Mouse (Mus musculus): ENCODE data around the gene Pacs2. TPM values are rescaled to one million over a fixed set of nuclear protein-coding genes. Genes with fewer than 3 reads are reported as not detected.

The Pacs2 gene
- polyA plus RNA-seq, 1 experiment = 19.3 TPM

- DNase-seq (ENCODE audit: low read depth, low spot score) = no peak
- WGBS = 13% methylated on average over 4 of the region's 4 CpGs
Observed at GRCm38 (mm10) chr12:113004993-113005392, 9.3 kb upstream of the Pacs2 start.

GRCm38 (mm10) chr12:113011702-113012360 is 2.5 kb upstream of the Pacs2 start:
- DNase-seq (ENCODE audit: low read depth, low spot score) = no peak
- 67% methylated on average over 6 of the region's 6 CpGs for WGBS

- DNase-seq (ENCODE audit: low read depth, low spot score) = no peak
- 81% methylated on average over 5 of the region's 5 CpGs for WGBS
Observed at GRCm38 (mm10) chr12:113012443-113012842, 1.9 kb upstream of the Pacs2 start.

GRCm38 (mm10) chr12:113013021-113013491 is 1.3 kb upstream of the Pacs2 start:
- WGBS = 44% methylated on average over 3 of the region's 3 CpGs
- DNase-seq (ENCODE audit: low read depth, low spot score) = no peak

GRCm38 (mm10) chr12:113014561-113015556 is 551 bp downstream of the Pacs2 start:
- 2% methylated on average over 64 of the region's 64 CpGs for WGBS
- no peak for DNase-seq (ENCODE audit: low read depth, low spot score)

- DNase-seq (ENCODE audit: low read depth, low spot score) = no peak
Observed at GRCm38 (mm10) chr12:113015956-113016355, 1.6 kb downstream of the Pacs2 start.

GRCm38 (mm10) chr12:113016976-113017375 is 2.7 kb downstream of the Pacs2 start:
- no peak for DNase-seq (ENCODE audit: low read depth, low spot score)
- WGBS = 67% methylated on average over 8 of the region's 8 CpGs

More at GRCm38 (mm10) chr12:113015956-113016355, 1.6 kb downstream of the Pacs2 start:
- 67% methylated on average over 4 of the region's 4 CpGs for WGBS

- DNase-seq (ENCODE audit: low read depth, low spot score) = no peak
- WGBS = 69% methylated on average over 9 of the region's 9 CpGs
Observed at GRCm38 (mm10) chr12:113017429-113017984, 3.2 kb downstream of the Pacs2 start.

- 85% methylated on average over 4 of the region's 4 CpGs for WGBS
- no peak for DNase-seq (ENCODE audit: low read depth, low spot score)
Observed at GRCm38 (mm10) chr12:113018763-113019162, 4.5 kb downstream of the Pacs2 start.

GRCm38 (mm10) chr12:113021488-113021887 is 7.2 kb downstream of the Pacs2 start:
- no peak for DNase-seq (ENCODE audit: low read depth, low spot score)

GRCm38 (mm10) chr12:113023082-113023481 is 8.8 kb downstream of the Pacs2 start:
- DNase-seq (ENCODE audit: low read depth, low spot score) = no peak
- WGBS = 86% methylated on average over 4 of the region's 4 CpGs

GRCm38 (mm10) chr12:113026557-113026956 is 12.2 kb downstream of the Pacs2 start:
- DNase-seq (ENCODE audit: low read depth, low spot score) = no peak
- WGBS = 94% methylated on average over 1 of the region's 1 CpGs

- WGBS = 82% methylated on average over 2 of the region's 2 CpGs
- no peak for DNase-seq (ENCODE audit: low read depth, low spot score)
Observed at GRCm38 (mm10) chr12:113027495-113027894, 13.2 kb downstream of the Pacs2 start.

- DNase-seq (ENCODE audit: low read depth, low spot score) = no peak
- WGBS = 74% methylated on average over 5 of the region's 5 CpGs
Observed at GRCm38 (mm10) chr12:113028067-113028466, 13.8 kb downstream of the Pacs2 start.

- WGBS = 75% methylated on average over 9 of the region's 9 CpGs
Observed at GRCm38 (mm10) chr12:113028898-113029297, 14.6 kb downstream of the Pacs2 start.

GRCm38 (mm10) chr12:113030046-113030445 is 15.7 kb downstream of the Pacs2 start:
- DNase-seq (ENCODE audit: low read depth, low spot score) = no peak
- WGBS = 15% methylated on average over 4 of the region's 4 CpGs

More at GRCm38 (mm10) chr12:113028898-113029297, 14.6 kb downstream of the Pacs2 start:
- no peak for DNase-seq (ENCODE audit: low read depth, low spot score)

- WGBS = 83% methylated on average over 9 of the region's 9 CpGs
- DNase-seq (ENCODE audit: low read depth, low spot score) = no peak
Observed at GRCm38 (mm10) chr12:113030993-113031392, 16.7 kb downstream of the Pacs2 start.

- 66% methylated on average over 6 of the region's 6 CpGs for WGBS
- DNase-seq (ENCODE audit: low read depth, low spot score) = no peak
Observed at GRCm38 (mm10) chr12:113031441-113031840, 17.1 kb downstream of the Pacs2 start.

- 89% methylated on average over 11 of the region's 11 CpGs for WGBS
Observed at GRCm38 (mm10) chr12:113032296-113033250, 18.3 kb downstream of the Pacs2 start.

More at GRCm38 (mm10) chr12:113032296-113033250, 18.3 kb downstream of the Pacs2 start:
- DNase-seq (ENCODE audit: low read depth, low spot score) = no peak
